Mouse (Mus musculus): ENCODE measurements at regions not wholly inside any gene's neighbourhood (a gene's known extent, or its start where the extent isn't known, plus 50 kb on each side); places are given as distances from the start of the nearest gene placed in this dataset.

GRCm38 (mm10) chr5:126199876-126200275 is 668.3 kb downstream of the Tmem132b start:
- DNase-seq = no peak

- DNase-seq = no peak
Observed at GRCm38 (mm10) chr5:126201535-126201934, 670.0 kb downstream of the Tmem132b start.

GRCm38 (mm10) chr5:126201996-126202395 is 670.4 kb downstream of the Tmem132b start:
- no peak for DNase-seq

DNA sequence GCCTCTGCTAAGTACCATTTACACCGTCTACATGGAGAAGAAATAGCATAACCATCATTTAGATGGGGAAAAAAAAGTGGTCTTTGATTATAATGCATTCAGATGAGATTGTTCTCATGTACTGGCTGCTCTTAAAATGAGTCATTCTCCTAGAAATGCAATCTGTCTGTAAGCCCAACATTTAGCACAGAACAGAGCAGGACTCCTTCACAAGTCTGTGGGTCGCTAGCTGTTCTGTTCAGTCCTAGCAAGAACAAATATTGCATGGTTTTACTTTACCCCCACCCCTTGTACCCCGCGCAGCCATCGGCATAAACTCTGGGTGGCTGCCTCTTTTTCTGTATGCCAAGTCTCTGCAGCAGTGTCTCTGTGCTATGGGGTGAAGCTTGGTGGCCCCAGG is 685.4 kb downstream of the Tmem132b start:
- DNase-seq = no peak

DNA sequence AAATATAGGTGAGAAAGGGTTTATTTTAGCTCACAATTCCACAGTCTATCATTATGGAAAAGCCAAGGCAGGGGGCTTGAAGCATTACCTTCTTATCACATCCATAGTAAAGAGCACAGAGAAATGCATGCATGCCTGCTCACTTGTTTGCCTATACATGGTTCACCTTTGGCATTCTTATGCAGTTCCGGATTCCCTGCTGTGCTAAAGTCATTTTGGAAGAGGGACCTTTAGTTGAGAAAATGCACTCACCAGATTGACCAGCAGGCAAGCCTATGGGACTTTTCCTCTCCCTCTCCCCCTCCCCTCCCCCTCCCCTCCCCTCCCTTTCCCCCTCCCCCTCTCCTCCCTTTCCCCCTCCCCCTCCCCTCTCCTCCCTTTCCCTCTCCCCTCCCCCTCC is 686.2 kb downstream of the Tmem132b start:
- no peak for DNase-seq

- DNase-seq = no peak
Observed at GRCm38 (mm10) chr5:126223696-126224095, 692.1 kb downstream of the Tmem132b start.

DNA sequence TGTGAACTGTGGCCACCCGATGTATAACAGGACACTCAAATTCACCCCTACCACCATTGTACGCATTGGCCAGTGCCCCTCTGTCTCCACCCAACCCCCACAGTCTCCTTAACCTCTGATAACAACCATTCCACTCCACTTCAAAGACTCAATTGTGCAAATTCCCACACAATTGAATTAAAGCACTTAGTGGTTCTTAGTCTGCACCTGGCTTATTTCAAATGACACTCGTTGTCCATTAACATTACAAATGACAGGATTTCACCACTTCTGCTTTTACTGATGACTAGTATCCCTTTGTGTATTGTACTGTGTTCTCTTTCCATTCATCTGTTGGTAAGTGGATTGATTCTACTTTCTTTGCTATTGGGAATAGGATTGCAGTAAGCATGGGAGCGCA is 699.2 kb downstream of the Tmem132b start:
- DNase-seq = no peak

- no peak for DNase-seq
Observed at GRCm38 (mm10) chr5:126238071-126238470, 706.5 kb downstream of the Tmem132b start.

DNA sequence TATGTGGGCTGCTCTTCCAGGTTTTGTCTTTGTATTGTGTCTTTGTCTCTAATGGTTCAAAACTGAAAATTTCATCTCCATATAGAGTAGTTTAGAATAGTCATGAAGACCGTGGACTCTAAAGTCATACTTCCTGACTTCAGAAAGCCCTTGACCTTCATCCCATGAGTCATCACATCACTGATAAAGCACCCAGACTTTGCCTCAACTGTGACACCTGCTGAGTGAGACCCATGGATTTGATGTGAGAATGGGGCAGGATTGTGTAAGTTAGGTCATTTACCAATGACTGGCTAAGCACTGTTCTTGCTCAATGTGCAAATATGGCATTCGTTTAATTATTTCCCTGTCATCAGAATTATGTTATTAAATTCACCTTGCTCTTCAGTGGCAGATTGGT is 714.2 kb downstream of the Tmem132b start:
- DNase-seq = no peak

DNA sequence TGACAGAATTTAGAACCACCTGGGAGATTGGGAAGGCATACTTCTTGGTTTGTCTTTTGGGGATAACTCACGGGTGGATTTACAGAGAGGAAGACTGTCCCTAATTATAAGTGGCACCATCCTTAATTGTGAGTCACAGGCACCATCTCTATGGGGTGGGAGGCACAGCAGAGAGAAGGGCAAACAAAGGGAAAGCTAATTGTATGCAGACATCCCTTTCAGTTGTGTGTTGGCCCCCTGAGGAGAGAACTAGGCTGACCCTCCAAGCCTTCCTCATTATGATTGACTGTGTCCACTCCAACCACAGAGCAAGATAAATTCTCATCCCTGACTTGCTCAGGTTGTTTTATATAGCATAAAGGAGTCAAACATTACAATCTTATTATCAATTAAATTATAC is 718.8 kb downstream of the Tmem132b start:
- DNase-seq = no peak

DNA sequence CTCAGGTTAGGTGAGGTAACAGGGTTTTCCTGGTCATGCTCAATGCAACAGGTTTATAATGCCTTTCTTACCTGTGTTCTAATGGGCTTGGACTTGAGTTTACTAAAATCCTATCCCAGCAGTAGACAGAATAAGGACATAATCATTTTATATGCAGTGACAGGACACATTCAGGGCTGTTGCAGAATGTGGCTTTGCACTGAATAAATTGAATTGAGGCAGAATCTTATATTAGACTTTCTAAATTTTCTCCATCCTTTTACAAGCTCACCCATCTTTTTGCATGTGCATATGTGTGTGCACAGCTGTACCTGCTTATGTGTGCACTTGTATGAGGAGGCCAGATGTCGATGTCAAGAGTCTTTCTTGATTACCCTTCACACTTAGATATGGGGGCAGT is 723.1 kb downstream of the Tmem132b start:
- DNase-seq = no peak

GRCm38 (mm10) chr5:126257860-126258259 is 726.3 kb downstream of the Tmem132b start:
- no peak for DNase-seq

- no peak for DNase-seq
Observed at GRCm38 (mm10) chr5:126266471-126266870, 734.9 kb downstream of the Tmem132b start.

GRCm38 (mm10) chr5:126266929-126267609 is 735.5 kb downstream of the Tmem132b start:
- no peak for DNase-seq

- DNase-seq = no peak
Observed at GRCm38 (mm10) chr5:126268592-126268991, 737.0 kb downstream of the Tmem132b start.

DNA sequence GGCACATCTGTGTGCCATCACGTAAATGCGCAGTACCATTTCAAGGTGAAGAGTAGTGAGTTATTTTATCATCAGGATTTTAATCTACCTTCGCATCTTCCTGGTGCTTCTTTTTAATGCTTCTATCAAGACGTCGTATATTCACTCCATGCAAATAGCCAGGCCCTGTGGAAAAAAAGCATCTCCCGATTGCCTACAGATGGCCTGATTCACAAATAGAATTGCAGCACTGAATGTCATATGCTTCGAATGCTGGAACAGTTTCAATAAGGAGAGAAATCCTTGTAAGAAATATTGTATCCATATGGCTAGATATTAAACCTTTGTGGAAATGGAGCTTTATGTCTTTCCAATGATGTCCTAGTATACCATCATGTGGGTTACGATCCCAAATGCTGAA is 742.7 kb downstream of the Tmem132b start:
- no peak for DNase-seq

DNA sequence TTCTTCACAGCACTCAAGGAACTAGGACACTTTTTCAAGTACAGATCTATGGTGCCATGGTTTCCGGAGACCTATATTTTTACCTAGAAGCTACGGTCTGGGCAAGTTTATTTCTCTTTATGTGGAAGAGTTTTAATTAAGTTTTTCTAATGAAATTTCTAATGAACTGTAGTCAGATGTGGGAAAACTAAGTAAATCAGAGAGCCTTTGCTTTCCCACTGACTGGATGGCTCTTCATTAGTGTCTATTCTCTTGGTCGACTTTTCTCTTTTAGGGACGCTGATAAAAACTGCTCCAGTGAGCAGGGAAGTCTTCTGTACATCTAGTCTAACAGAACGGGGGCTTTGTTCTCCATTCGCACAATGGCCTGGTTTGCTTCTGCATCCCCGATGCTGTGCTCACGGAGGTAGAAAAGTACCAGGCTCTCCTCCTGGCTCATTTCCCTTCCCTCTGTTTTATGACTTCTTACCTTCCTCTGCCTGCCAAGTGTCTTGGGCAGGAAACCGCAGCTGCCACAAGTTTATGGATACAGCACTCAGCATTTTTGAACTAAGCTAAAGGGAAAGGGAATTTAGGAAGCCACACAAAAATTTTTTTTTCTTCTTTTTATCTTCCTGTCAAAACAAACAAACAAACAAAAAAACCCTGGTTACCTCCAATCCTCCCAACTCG is 749.6 kb downstream of the Tmem132b start:
- DNase-seq = no peak

GRCm38 (mm10) chr5:126281782-126282181 is 750.2 kb downstream of the Tmem132b start:
- DNase-seq = no peak

GRCm38 (mm10) chr5:126324847-126325246 is 793.3 kb downstream of the Tmem132b start:
- no peak for DNase-seq

- DNase-seq = no peak
Observed at GRCm38 (mm10) chr5:126328276-126328675, 796.7 kb downstream of the Tmem132b start.

GRCm38 (mm10) chr5:126335091-126335490 is 803.5 kb downstream of the Tmem132b start:
- no peak for DNase-seq

- DNase-seq = no peak
Observed at GRCm38 (mm10) chr5:126335553-126336520, 804.3 kb downstream of the Tmem132b start.

DNA sequence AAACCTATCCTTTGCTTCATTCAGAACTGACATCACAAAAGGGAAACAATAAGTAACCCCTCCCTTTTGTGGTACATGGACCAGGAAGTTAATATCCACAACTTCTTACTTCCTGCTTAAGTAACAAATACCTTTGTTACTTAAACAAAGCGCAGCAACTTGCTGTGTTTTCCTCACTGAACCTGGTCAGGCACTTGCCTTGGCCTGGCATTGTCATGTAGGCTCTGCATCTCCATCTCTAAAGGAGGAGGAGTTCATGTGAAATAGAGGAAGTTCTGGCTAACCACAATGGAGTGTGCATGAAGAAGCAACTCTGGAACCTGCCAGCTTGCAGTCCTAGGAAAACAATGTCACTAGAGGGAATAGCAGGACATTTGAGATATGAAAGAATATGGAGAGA is 806.3 kb downstream of the Tmem132b start:
- no peak for DNase-seq

DNA sequence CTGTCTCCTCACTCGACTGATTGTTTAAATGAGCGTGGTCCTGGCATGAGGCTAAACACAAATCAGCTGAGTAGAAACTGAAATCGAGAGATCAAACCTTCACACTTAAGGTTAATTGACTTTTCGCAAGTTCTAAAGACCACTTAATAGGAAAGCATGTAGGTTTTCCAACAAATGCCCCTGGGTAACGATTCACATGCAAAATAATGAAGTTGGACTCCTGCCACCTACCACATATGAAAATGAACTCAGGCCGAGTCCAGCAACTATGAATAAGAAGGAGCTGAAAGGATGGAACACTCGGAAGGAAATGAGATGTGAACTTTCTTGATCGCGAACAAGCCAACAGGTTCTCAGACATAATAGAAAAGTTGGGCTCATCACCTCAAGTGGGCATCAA is 812.0 kb downstream of the Tmem132b start:
- no peak for DNase-seq
